Mouse (Mus musculus) NIH3T3 (cell line): ENCODE data around the gene Naa16.
A peak's percentile ranks its signal among the peaks of the same experiment; 100 is the strongest.

ENCODE experiments used
- DNase-seq: peaks from one replicate; pipeline ENCODE4 v3.0.0-alpha.2; 2012; ENCODE audit warnings: low read depth

The Naa16 gene

GRCm38 (mm10) chr14:79275441-79275840 lies 115.1 kb downstream of the Naa16 start:
- peak; percentile 24 for DNase-seq
